Mouse (Mus musculus) spleen, postnatal 14 days (tissue): ENCODE results near the gene Timm8a1.

ENCODE experiments used
- DNase-seq, 2 experiments: peaks; one replicate each; pipeline ENCODE4 v3.0.0; 2021 to 2022; ENCODE audit warnings: low spot score in 2 of 2

Timm8a1 gene

DNA sequence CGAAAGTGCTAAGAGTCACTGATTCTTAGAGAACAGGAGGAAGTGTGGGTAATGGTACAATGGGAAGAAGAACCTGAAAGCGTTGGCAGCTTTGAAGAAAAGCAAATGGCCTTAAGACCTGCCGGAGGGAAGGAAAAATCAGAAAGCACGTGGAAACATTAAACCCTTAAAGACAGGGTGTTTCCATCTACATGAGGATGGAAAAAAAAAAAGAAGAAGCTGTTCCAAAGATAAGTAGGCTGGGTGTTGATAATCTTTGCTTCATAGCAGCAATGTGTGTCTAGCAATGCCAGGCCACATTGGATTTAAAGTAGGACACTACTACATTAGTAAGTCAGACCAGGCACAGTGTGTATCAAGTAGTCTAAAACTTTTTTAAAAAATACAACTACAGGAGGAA lies 16.4 kb downstream of the Timm8a1 start:
- no peak for DNase-seq

DNA sequence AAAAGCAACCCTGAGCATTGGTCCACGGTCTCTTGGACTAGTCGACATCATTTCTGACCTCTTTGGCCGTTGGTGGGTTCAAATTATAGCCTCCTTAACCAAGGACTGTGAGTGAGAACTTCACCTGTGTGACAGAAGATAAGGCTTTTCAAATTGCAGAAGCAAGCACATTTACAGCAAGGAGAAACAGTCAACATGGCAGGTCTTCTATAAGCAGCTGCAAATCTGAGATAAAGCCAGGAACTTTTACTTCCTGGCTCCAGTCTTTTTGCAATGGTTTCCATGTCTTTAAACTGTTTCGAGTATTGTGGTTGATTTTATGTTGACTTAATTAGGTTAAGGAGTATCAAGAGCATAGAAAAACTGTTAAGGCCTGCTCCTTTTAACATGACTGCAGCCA lies 17.9 kb downstream of the Timm8a1 start:
- no peak for DNase-seq

DNA sequence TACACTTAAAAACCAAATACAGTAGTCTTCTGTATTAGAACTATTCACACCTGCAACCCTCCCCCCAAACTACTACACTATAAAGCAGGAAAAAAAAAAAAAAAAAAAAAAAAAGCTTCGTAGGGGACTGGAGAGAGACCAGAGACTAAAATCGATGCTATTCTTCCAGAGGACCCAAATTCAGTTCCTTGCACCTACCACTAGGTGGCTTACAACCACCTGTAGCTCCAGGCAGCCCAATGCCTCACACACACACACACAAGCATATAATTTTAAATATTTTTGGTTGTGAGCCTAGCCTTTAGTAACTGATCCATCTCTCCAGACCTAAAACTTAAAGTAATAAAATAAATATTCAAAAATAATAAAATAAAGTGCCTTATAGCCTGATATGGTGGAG lies 32.2 kb downstream of the Timm8a1 start:
- no peak for DNase-seq

GRCm38 (mm10) chrX:134507977-134508376 lies 33.7 kb downstream of the Timm8a1 start:
- DNase-seq: no peak

- DNase-seq: no peak
These were observed 41.0 kb downstream of the Timm8a1 start for GRCm38 (mm10) chrX:134500651-134501050.
